Mouse (Mus musculus) T-cell, adult 66 days (primary cell): ENCODE results near the gene Apon. TPM values are rescaled to one million over a fixed set of nuclear protein-coding genes. Genes with fewer than 3 reads are reported as not detected.

Experiments used
- total RNA-seq, 2 experiments: library from RNA; stranded (reverse); gene quantifications; 3 replicates in 1 of 2; 4 replicates in 1 of 2; pipeline ENCODE4 v1.2.4; 2023

Gene Apon
- not detected for total RNA-seq

GRCm38 (mm10) chr10:128253677-128254255 lies at the start of gene Apon:
TSS of gene Apon (plus strand) at chr10:128254096.

GRCm38 (mm10) chr10:128211390-128212108 lies 42.3 kb upstream of the Apon start, which contains the start of gene Spryd4:
TSS of gene Spryd4 (minus strand) at chr10:128211807.

DNA sequence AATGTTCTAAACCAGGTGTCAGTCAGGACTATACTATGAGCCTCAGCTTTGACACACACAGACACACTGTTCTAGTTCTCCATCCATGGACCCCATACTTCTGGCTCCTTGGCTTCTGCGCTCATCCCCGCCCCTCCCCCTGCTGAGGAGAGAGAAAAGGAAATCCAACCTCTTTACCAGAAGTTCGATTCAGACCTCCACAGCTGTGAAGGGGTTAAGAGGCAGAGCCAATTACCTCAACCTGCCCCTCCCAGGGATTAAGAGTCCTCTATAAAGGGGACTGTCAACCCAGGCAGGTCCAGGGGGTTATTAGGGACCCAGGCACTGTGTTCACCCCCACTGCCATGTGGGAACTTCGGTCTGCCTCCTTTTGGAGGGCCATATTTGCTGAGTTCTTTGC lies 28.4 kb upstream of the Apon start, which contains the start of gene Mip:
Gene Mip, plus strand, starts transcription at position 301 of the 400 bp plus-strand sequence.

GRCm38 (mm10) chr10:128231697-128232419 lies 22.0 kb upstream of the Apon start, which contains the start of gene Timeless:
TSS of gene Timeless (plus strand) at chr10:128232065.

DNA sequence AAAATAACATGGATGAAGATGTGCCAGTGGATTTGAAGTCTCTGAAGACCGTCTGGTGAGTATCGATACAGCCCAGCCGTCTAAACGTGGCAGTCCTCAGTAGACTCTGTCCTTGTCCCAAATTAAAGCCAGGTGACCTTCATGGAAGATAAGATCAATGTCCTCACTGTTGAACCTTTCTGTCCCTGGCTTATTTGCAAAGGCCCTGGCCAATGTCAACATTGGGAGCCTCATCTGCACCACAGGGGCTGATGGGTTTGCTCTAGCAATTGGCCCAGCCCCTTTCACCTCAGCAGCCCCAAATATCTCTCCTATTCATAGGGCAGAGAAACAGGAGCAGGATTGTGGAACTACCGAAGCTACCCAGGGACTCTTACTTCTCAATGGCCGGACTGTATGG lies 14.5 kb downstream of the Apon start, which contains the start of gene Apof:
Gene Apof, plus strand, starts transcription at position 301 of the 400 bp plus-strand sequence.

GRCm38 (mm10) chr10:128270287-128270841 lies 16.5 kb downstream of the Apon start, which contains the start of gene Stat2:
TSS of gene Stat2 (plus strand) at chr10:128270559.

DNA sequence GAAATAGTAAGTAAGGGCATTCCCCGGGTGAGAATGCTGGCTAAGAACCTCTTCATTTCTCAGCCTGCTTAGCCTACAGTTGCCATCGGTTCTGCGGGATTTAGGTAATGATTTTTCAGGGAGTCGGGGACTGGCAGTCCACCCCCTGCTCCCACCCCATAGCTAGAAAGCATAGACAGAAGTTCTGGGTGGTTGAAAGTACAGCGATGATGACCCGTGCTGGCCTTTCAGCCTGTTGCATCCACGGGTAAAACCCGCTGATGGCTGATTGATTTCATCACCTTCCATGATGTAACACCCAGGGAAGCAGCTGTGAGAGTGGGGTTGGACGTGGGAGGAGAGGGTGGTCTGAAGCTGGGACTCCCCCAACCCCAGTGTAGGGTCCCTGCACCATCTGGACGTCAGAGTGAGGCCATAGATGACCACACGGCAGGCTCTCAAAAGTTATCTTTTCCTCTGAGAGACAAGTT lies 44.8 kb downstream of the Apon start, which contains the start of gene Il23a:
Gene Il23a, minus strand, starts transcription at position 51 of the 470 bp plus-strand sequence.

DNA sequence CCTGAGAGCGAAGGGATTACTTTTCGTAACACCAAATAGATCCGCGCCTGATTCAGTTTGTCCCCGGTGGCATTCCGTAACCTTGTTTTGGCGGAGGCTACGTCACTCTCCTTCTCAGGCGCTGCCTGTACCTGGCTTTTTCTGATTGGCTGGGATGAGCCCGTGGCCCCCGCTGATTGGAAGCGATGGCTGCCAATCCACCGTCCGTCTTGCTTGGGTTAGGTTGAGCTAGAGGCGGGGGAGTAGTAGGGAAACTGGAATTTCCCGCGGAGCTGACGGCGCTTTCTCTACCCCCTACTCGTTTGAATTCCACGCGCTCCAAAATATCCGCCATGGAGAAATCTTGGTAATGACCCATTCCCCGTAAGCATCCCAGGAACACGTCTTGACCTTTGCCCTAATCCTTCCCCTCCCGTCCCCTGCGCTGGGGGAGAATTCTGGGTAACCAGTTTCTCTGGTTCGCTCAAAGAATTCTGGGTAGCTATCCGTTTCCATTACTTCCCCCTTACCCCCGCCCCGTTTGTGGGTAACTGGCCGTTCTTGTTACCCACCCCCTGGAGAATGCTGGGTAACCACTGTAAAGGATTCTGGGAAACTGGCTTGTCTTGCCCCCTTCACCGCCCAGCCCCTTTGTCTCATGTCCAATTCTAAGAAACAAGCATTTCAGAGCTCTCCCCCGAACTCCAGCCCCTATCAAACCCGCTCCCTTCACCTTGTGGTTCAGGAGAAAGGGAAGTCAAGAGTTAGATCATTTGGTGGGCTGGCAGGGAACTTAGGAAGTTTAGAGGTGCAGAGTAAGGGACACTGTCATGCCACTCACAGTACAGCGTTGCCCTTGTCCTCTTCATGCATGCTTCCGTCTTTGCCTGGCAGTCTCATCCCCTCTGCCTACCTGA lies 49.5 kb downstream of the Apon start, which contains the start of gene Pan2:
Gene Pan2, plus strand, starts transcription at position 210 of the 896 bp plus-strand sequence.

Other genes with a start within 250 kb of the Apon start
- gene Hsd17b6, start 246.5 kb upstream of the Apon start, total RNA-seq = not detected
- 10 to 100 TPM; 16.2 to 21.7 TPM for gene Prim1, start 238.9 kb upstream of the Apon start, total RNA-seq
- 100 to 1,000 TPM; 776 to 815 TPM for gene Naca, start 218.5 kb upstream of the Apon start, total RNA-seq
- gene Ptges3, start 195.1 kb upstream of the Apon start, total RNA-seq = 100 to 1,000 TPM; 121 to 145 TPM
- 100 to 1,000 TPM; 664 to 698 TPM for gene Atp5b, start 170.8 kb upstream of the Apon start, total RNA-seq
- gene Baz2a, start 162.5 kb upstream of the Apon start, total RNA-seq = 100 to 1,000 TPM; 118 to 120 TPM
- 10 to 100 TPM; 46.4 to 46.7 TPM for gene Rbms2, start 73.8 kb upstream of the Apon start, total RNA-seq
- gene Gls2, start 59.6 kb upstream of the Apon start, total RNA-seq = under 1 TPM; 0.26 to 0.98 TPM
- 10 to 100 TPM; 15.4 to 20.8 TPM for gene Spryd4, start 42.3 kb upstream of the Apon start, total RNA-seq
- not detected for gene Mip, start 28.3 kb upstream of the Apon start, total RNA-seq
- gene Timeless, start 22.0 kb upstream of the Apon start, total RNA-seq = 10 to 100 TPM; 35.2 to 44.7 TPM
- not detected for gene Apof, start 14.6 kb downstream of the Apon start, total RNA-seq
- gene Stat2, start 16.5 kb downstream of the Apon start, total RNA-seq = 10 to 100 TPM; 64.1 to 66.5 TPM
- not detected for gene Il23a, start 44.7 kb downstream of the Apon start, total RNA-seq
- 10 to 100 TPM; 41.8 to 43.8 TPM for gene Pan2, start 49.2 kb downstream of the Apon start, total RNA-seq
- gene Cnpy2, start 68.4 kb downstream of the Apon start, total RNA-seq = 10 to 100 TPM; 24.5 to 37.2 TPM
- gene Cs, start 83.6 kb downstream of the Apon start, total RNA-seq = 10 to 100 TPM; 90.5 to 96.7 TPM
- gene Coq10a, start 114.9 kb downstream of the Apon start, total RNA-seq = 10 to 100 TPM; 20.9 to 30.1 TPM
- gene Ankrd52, start 123.0 kb downstream of the Apon start, total RNA-seq = 10 to 100 TPM; 56.8 to 58.4 TPM
- gene Slc39a5, start 147.1 kb downstream of the Apon start, total RNA-seq = not detected
- gene Nabp2, start 157.4 kb downstream of the Apon start, total RNA-seq = 10 to 100 TPM; 45.8 to 50.9 TPM
- gene Rnf41, start 157.6 kb downstream of the Apon start, total RNA-seq = 10 to 100 TPM; 29.6 to 33.1 TPM
- 100 to 1,000 TPM; 140 to 150 TPM for gene Smarcc2, start 205.2 kb downstream of the Apon start, total RNA-seq
- gene Myl6, start 240.0 kb downstream of the Apon start, total RNA-seq = 100 to 1,000 TPM; 743 to 795 TPM
- under 1 TPM in 1 of 2 experiments, not detected in 1; 0.55 TPM for gene Myl6b, start 244.6 kb downstream of the Apon start, total RNA-seq